Mouse (Mus musculus) MEL (cell line): ENCODE results near the gene Cox4i1.

Experiments used
- BHLHE40 ChIP-seq: IDR thresholded peaks from 2 replicates; pipeline ENCODE4 v1.6.1; 2012; ENCODE audit warnings: low read depth, mild to moderate bottlenecking, inconsistent platforms, low read length, improper control_type of control experiment, borderline replicate concordance
- CTCF ChIP-seq, 3 experiments: IDR thresholded peaks in 2 of 3; conservative IDR thresholded peaks in 1 of 3; 2 replicates each; pipeline ENCODE4 v1.5.1; 2011 to 2012; ENCODE audit warnings: low read length in 3 of 3, low read depth in 2 of 3, mild to moderate bottlenecking in 2 of 3, improper control_type of control experiment in 1 of 3, inconsistent platforms in 1 of 3, mixed read lengths in 1 of 3, moderate library complexity in 1 of 3; ENCODE audit not compliant: control insufficient read depth in 1 of 3, insufficient read depth in 1 of 3, poor library complexity in 1 of 3, severe bottlenecking in 1 of 3
- E2F4 ChIP-seq: IDR thresholded peaks from 2 replicates; pipeline ENCODE4 v1.6.1; 2011; ENCODE audit warnings: low read depth, low read length, improper control_type of control experiment, borderline replicate concordance
- EP300 ChIP-seq, 2 experiments: IDR thresholded peaks; 2 replicates each; pipeline ENCODE4 v1.6.1; 2011; ENCODE audit warnings: improper control_type of control experiment in 2 of 2, low read length in 2 of 2, low read depth in 1 of 2, mild to moderate bottlenecking in 1 of 2
- GATA1 ChIP-seq: IDR thresholded peaks from 2 replicates; pipeline ENCODE4 v1.6.1; 2011; ENCODE audit warnings: low read depth, low read length, improper control_type of control experiment
- HCFC1 ChIP-seq: IDR thresholded peaks from 2 replicates; pipeline ENCODE4 v1.6.1; 2012; ENCODE audit warnings: low read depth, mild to moderate bottlenecking, inconsistent platforms, low read length, improper control_type of control experiment, moderate library complexity
- MAFK ChIP-seq: IDR thresholded peaks from 2 replicates; pipeline ENCODE4 v1.6.1; 2011; ENCODE audit warnings: low read depth, mild to moderate bottlenecking, low read length, improper control_type of control experiment, borderline replicate concordance
- MAX ChIP-seq: IDR thresholded peaks from 2 replicates; pipeline ENCODE4 v1.6.1; 2011; ENCODE audit warnings: low read length, improper control_type of control experiment
- POLR2A ChIP-seq, 2 experiments: IDR thresholded peaks; 2 replicates each; pipeline ENCODE4 v1.6.1; 2011 to 2012; ENCODE audit warnings: low read length in 2 of 2, mild to moderate bottlenecking in 2 of 2, control low read depth in 1 of 2, improper control_type of control experiment in 1 of 2, low read depth in 1 of 2, moderate library complexity in 1 of 2; ENCODE audit not compliant: control insufficient read depth in 1 of 2, insufficient read depth in 1 of 2, poor library complexity in 1 of 2
- SIN3A ChIP-seq: IDR thresholded peaks from 2 replicates; pipeline ENCODE4 v1.6.1; 2012; ENCODE audit warnings: low read length, improper control_type of control experiment, inconsistent platforms
- SMC3 ChIP-seq: IDR thresholded peaks from 2 replicates; pipeline ENCODE4 v1.6.1; 2011; ENCODE audit warnings: low read depth, low read length, improper control_type of control experiment
- USF1 ChIP-seq: IDR thresholded peaks from 2 replicates; pipeline ENCODE4 v1.6.1; 2014; ENCODE audit warnings: low read depth, mild to moderate bottlenecking, inconsistent platforms, low read length, improper control_type of control experiment, moderate library complexity
- ZC3H11A ChIP-seq: IDR thresholded peaks from 2 replicates; pipeline ENCODE4 v1.6.1; 2012; ENCODE audit warnings: low read depth, mild to moderate bottlenecking, inconsistent platforms, low read length, improper control_type of control experiment

GRCm38 (mm10) chr8:120706193-120706592 lies 38.2 kb downstream of the Cox4i1 start:
- no peak for TF ChIP-seq POLR2A (IDR thresholded peaks at IDR 0.05; ENCODE audit: control insufficient read depth in 1 of 2, insufficient read depth in 1 of 2, low read depth in 1 of 2, low read length in 2 of 2, poor library complexity in 1 of 2)
- no peak for TF ChIP-seq CTCF (IDR thresholded peaks at IDR 0.05 in 2 of 3, conservative IDR thresholded peaks at IDR 0.05 in 1 of 3; ENCODE audit: control insufficient read depth in 1 of 3, insufficient read depth in 1 of 3, low read depth in 2 of 3, low read length in 3 of 3, poor library complexity in 1 of 3, severe bottlenecking in 1 of 3)
- TF ChIP-seq MAX: no peak
- TF ChIP-seq SIN3A: no peak
- no peak for TF ChIP-seq HCFC1
- TF ChIP-seq EP300 (IDR thresholded peaks at IDR 0.05; ENCODE audit: low read depth in 1 of 2, low read length in 2 of 2): no peak
- TF ChIP-seq GATA1: no peak
- TF ChIP-seq SMC3: no peak
- TF ChIP-seq USF1: no peak
- no peak for TF ChIP-seq ZC3H11A
- no peak for TF ChIP-seq E2F4
- no peak for TF ChIP-seq BHLHE40
- no peak for TF ChIP-seq MAFK
